Mouse (Mus musculus) cerebral cortex, adult 2 months (tissue): Measurements from ENCODE around the gene Zfp560.

Experiments used
- WGBS: fragments of 180-500 bp; shearing (Covaris S2); methylation state at CpG from one replicate; pipeline ENCODE4 v1.1.7; 2018; 5-methylcytosine and 5-hydroxymethylcytosine counted together

Gene Zfp560

GRCm38 (mm10) chr9:20384532-20385342 is at the start of gene Zfp560:
TSS of gene Zfp560 (minus strand) at chr9:20385177.
- WGBS, result 7% methylated on average over 40 of the region's 40 CpGs

GRCm38 (mm10) chr9:20430004-20430403 is 45.0 kb upstream of the Zfp560 start:
- WGBS, result 90% methylated on average over 3 of the region's 3 CpGs

DNA sequence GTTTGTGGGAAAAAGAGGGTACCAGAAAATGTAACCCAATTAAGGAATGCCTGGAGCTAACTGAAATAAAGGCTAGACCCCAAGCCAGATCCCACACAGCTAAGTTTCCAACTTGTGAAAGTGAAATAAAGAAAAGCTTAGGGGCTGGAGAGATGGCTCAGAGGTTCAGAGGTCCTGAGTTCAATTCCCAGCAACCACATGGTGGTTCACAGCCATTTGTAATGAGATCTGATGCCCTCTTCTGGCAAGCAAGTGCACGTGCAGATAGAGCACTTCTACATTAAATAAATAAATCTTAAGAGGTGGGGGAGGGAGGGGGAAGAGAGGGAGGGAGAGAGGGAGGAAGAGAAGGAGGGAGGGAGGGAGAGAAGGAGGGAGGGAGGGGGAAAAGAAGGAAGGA is 26.5 kb upstream of the Zfp560 start:
- WGBS, result 21% methylated on average over 1 of the region's 1 CpGs

DNA sequence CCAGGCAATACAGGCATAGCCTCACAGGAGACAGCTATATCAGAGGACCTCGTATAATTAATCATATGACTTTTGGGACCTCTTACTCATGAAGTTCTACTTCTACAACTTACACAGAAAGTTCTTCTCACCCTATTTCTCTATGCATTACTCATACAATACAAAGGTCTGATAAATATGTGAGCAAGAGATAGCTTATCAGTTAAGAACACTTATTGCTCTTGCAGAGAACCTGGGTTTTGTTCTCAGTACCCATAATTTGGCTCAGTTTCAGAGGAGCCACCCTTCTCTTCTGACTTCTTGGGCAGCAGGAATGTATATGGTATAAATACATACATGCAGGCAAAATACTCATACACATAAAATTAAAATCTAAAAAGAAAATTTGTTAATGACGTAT is 24.3 kb upstream of the Zfp560 start:
- 82% methylated on average over 2 of the region's 2 CpGs for WGBS

- 22% methylated on average over 16 of the region's 16 CpGs for WGBS
Observed at GRCm38 (mm10) chr9:20385343-20385703, 346 bp upstream of the Zfp560 start.

- 92% methylated on average over 7 of the region's 7 CpGs for WGBS
Observed at GRCm38 (mm10) chr9:20383659-20384058, 1.3 kb downstream of the Zfp560 start.

DNA sequence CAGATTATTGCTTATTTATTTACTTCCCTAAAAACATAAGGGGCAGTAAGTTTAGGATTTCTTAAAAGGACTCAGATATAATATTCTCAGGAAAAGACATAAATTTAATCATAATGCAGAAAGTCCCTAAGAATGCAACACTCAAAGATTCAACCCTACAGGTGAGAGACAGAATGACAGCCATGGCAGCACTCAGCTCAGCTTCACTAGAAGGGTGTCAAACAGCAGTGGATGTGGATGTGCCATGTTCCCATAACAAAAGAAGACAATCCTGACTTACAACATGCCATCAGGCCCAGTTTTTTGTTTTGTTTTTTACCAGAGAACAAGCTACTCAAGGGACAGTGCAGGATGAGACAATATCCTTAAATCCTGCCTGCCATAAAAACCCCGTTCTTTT is 10.3 kb downstream of the Zfp560 start:
- WGBS, result 98% methylated on average over 1 of the region's 1 CpGs

GRCm38 (mm10) chr9:20367311-20367710 is 17.7 kb downstream of the Zfp560 start:
- 93% methylated on average over 2 of the region's 2 CpGs for WGBS

DNA sequence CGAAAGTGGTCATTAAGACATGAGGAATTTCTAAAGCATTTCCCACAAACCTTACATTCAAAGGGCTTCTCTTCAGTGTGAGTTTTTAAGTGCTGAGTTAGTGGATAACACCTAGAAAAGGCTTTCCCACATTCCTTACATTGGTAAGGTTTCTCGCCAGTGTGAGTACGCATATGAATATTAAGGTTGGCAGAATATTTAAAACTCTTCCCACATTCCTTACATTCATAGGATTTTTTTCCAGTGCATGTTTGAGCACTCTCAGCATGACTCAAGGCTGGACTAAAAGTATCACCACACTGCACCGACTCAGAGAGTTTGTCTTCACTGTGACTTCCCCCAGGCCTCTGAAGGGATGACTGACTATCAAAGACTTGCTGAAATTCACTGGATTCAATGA is 36.5 kb downstream of the Zfp560 start:
- WGBS, result 82% methylated on average over 4 of the region's 4 CpGs

GRCm38 (mm10) chr9:20335994-20336393 is 49.0 kb downstream of the Zfp560 start, which contains the start of gene Olfr18:
TSS of gene Olfr18 (minus strand) at chr9:20336094.

GRCm38 (mm10) chr9:20298232-20298631 is 86.7 kb downstream of the Zfp560 start, which contains the start of gene Olfr873:
TSS of gene Olfr873 (plus strand) at chr9:20298532.
- WGBS, result 88% methylated on average over 1 of the region's 1 CpGs

- 77% methylated on average over 5 of the region's 5 CpGs for WGBS
Observed at GRCm38 (mm10) chr9:20295562-20295961, 89.4 kb downstream of the Zfp560 start.
